Mouse (Mus musculus) neural tube, embryonic 11.5 days (tissue): Measurements from ENCODE around the gene Ikzf4. TPM values are rescaled to one million over a fixed set of nuclear protein-coding genes. Genes with fewer than 3 reads are reported as not detected.
"Not testable (repeated sequence)": the region's sequence is repeated elsewhere in the genome, so short reads cannot be mapped to it uniquely, and the experiment has no call there.

Experiments
- ATAC-seq: fragments of 200-750 bp; cut with Nextera tagmentation; 2 replicates; pipeline ENCODE4 v1.8.0; 2017; ENCODE audit warnings: moderate number of reproducible peaks, mild to moderate bottlenecking, moderate TSS enrichment, moderate library complexity; ENCODE audit not compliant: insufficient read depth, low FRiP score, low TSS enrichment
- DNase-seq: peaks from one replicate; pipeline ENCODE4 v3.0.0-alpha.2; 2015; ENCODE audit warnings: low spot score
- H3K27ac ChIP-seq: fragments of 300-500 bp; sonication (generic); 2 replicates; pipeline ENCODE4 v1.5.1; 2014; ENCODE audit warnings: low read depth, mild to moderate bottlenecking, low read length
- H3K27me3 ChIP-seq: fragments of 300-500 bp; sonication (generic); 2 replicates; pipeline ENCODE4 v1.6.1; 2014; ENCODE audit warnings: mild to moderate bottlenecking, low read length, mixed read lengths; ENCODE audit not compliant: control insufficient read depth, insufficient read depth
- H3K36me3 ChIP-seq: fragments of 300-500 bp; sonication (generic); 2 replicates; pipeline ENCODE4 v1.6.1; 2014; ENCODE audit warnings: mild to moderate bottlenecking, low read length, moderate library complexity, mixed read lengths; ENCODE audit not compliant: control insufficient read depth, insufficient read depth
- H3K4me1 ChIP-seq: fragments of 300-500 bp; sonication (generic); 2 replicates; pipeline ENCODE4 v1.6.1; 2014; ENCODE audit warnings: low read length, mixed read lengths; ENCODE audit not compliant: control insufficient read depth, insufficient read depth
- H3K4me2 ChIP-seq: fragments of 300-500 bp; sonication (generic); 2 replicates; pipeline ENCODE4 v1.6.1; 2014; ENCODE audit warnings: low read depth, mild to moderate bottlenecking, moderate library complexity
- H3K4me3 ChIP-seq: fragments of 300-500 bp; sonication (generic); 2 replicates; pipeline ENCODE4 v1.5.1; 2014; ENCODE audit warnings: low read depth, low read length
- H3K9ac ChIP-seq: fragments of 300-500 bp; sonication (generic); 2 replicates; pipeline ENCODE4 v1.6.1; 2014; ENCODE audit warnings: mild to moderate bottlenecking, low read length
- H3K9me3 ChIP-seq: fragments of 300-500 bp; sonication (generic); 2 replicates; pipeline ENCODE4 v1.6.1; 2016; ENCODE audit warnings: low read length; ENCODE audit not compliant: control insufficient read depth
- whole genome bisulfite sequencing: fragments of 180-500 bp; shearing (Covaris S2); extraction: QIAGEN DNeasy Blood & Tissue Kit; methylation state at CpG from one replicate; pipeline ENCODE4 v1.1.7; 2014; 5-methylcytosine and 5-hydroxymethylcytosine counted together
- polyA plus RNA-seq: library from polyadenylated mRNA; unstranded; fragments of >200 nt; fragmentation: Nextera tagmentation; extraction: Ambion mirVana; gene quantifications from 2 replicates; pipeline ENCODE4 v1.2.1, GENCODE M21; 2014

Ikzf4 gene
- polyA plus RNA-seq, 1 experiment from 2014 or later, result 5.1 TPM

DNA sequence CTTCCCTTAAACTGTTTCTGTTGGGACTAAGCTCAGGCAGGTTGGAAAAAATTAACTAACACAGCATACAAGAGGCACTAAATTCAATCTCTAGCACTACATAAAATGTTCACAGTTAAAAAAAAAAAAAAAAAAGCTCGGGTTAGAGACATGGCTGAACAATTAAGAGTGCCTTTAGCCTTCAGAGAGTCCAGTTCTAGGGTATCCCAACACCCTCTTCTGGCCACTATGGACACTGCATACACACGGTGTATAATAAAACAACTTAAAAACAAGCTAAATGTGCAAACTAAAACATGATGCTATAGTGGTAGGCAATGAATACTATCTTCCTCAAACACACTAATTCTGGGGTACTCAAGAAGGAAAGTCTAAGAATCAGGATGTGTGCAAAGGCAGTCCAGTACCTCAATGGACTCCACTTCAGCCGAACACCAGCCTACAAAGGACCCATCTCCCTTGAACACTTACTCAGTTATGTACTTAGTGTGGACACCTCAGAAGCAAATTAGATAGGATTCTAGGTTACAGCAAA lies 23.7 kb downstream of the Ikzf4 start:
- DNase-seq (no peak), ATAC-seq (no peak)
- Histone ChIP-seq H3K4me1 (peaks cover 6% of the 10 kb centered on the region; the same call in 1 of the 2 replicates), H3K27me3 (no peaks in the 10 kb centered on the region), H3K9ac (no peak overlapping the region), H3K4me3 (no peak overlapping the region), H3K9me3 (no peaks in the 10 kb centered on the region), H3K36me3 (peaks cover 12% of the 10 kb centered on the region), H3K4me2 (no peak overlapping the region), H3K27ac (no peak overlapping the region)
- 77% methylated on average over 3 of the region's 3 CpGs for WGBS

DNA sequence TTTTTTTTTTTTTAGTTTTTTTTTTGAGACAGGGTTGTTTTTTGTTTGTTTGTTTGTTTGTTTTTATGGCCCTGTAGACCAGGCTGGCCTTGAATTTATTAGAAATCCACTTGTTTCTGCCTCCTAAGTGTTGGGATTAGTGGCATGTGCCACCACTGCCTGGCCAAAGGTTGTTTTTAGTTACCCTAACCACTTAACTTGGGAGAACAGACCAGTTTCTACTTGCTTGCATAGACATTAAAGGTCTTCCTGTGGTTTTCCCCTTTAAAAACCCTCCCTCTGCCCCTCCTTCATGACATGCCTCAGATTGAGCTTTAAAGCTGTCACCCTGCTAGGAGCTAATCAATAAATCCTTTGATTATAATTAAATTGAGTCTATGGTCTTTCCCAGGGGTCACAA lies 25.6 kb downstream of the Ikzf4 start:
- H3K9me3 ChIP-seq, result no peaks in the 10 kb centered on the region
- peaks cover 3% of the 10 kb centered on the region; the same call in 1 of the 2 replicates for H3K4me1 ChIP-seq
- H3K9ac ChIP-seq, result no peak overlapping the region
- no peaks in the 10 kb centered on the region for H3K27me3 ChIP-seq
- H3K4me2 ChIP-seq, result no peak overlapping the region
- H3K36me3 ChIP-seq, result peaks cover 12% of the 10 kb centered on the region
- H3K4me3 ChIP-seq, result no peak overlapping the region
- DNase-seq (no peak), ATAC-seq (no peak)
- H3K27ac ChIP-seq, result no peak overlapping the region

GRCm38 (mm10) chr10:128619148-128619547 lies 26.6 kb downstream of the Ikzf4 start:
- H3K4me1 ChIP-seq, H3K9ac ChIP-seq, DNase-seq, H3K9me3 ChIP-seq, ATAC-seq, H3K27me3 ChIP-seq, H3K4me2 ChIP-seq, H3K36me3 ChIP-seq, H3K4me3 ChIP-seq, H3K27ac ChIP-seq: not testable (repeated sequence)
- WGBS, result 92% methylated on average over 5 of the region's 5 CpGs

GRCm38 (mm10) chr10:128618570-128618969 lies 27.2 kb downstream of the Ikzf4 start:
- H3K4me2 ChIP-seq, result no peak overlapping the region
- ATAC-seq (no peak), DNase-seq (no peak)

DNA sequence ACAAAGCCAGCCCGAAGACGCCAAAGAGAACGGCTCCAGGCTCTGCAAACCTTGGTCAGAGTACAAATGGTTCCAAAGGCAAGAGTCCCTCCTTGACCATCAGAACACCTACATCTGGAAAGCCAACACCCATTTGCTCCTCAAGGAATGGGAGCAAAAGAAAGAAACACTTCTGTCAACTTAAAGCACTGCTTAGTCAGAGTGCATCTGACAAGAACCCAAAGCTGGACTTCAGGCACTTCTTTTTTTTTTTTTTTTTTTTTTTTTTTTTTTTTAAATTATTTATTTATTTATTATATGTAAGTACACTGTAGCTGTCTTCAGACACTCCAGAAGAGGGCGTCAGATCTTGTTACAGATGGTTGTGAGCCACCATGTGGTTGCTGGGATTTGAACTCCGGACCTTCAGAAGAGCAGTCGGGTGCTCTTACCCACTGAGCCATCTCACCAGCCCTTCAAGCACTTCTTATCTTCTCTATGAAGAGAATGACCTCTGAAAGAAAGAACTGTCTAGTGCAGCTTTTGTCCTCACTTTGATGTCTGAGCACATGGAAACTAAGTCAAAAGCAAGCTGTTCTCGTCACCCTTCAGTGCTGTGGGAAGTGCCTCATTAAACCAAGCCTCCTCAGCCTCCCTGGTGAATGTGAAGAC lies 29.9 kb downstream of the Ikzf4 start:
- 89% methylated on average over 6 of the region's 7 CpGs for WGBS
- H3K9ac ChIP-seq, ATAC-seq, H3K9me3 ChIP-seq, H3K4me3 ChIP-seq, H3K27ac ChIP-seq, DNase-seq, H3K36me3 ChIP-seq, H3K27me3 ChIP-seq, H3K4me2 ChIP-seq, H3K4me1 ChIP-seq: not testable (repeated sequence)

More at GRCm38 (mm10) chr10:128618570-128618969, 27.2 kb downstream of the Ikzf4 start:
- no peaks in the 10 kb centered on the region for H3K9me3 ChIP-seq
- H3K4me3 ChIP-seq, result no peak overlapping the region
- WGBS, result 89% methylated on average over 1 of the region's 1 CpGs
- H3K36me3 ChIP-seq, result peaks cover 3% of the 10 kb centered on the region; the same call in 1 of the 2 replicates
- no peak overlapping the region for H3K27ac ChIP-seq
- no peak overlapping the region for H3K9ac ChIP-seq
- no peaks in the 10 kb centered on the region for H3K27me3 ChIP-seq
- no peaks in the 10 kb centered on the region for H3K4me1 ChIP-seq

DNA sequence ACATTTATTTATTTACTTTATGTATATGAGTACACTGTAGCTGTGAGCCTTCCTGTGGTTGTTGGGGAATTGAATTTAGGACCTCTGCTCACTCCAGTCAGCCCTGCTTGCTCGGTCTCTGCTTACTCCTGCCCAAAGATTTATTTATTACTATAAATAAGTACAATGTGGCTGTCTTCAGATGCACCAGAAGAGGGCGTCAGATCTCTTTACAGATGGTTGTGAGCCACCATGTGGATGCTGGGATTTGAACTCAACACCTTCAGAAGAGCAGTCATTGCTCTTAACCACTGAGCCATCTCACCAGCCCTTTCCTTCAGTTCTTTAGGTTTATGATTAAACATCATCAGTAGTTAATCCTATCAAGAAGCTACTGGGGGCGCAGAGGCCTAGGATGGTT lies 30.9 kb downstream of the Ikzf4 start:
- no peak for DNase-seq
- Histone ChIP-seq H3K9ac (no peak overlapping the region), H3K27ac (no peak overlapping the region), H3K9me3 (no peaks in the 10 kb centered on the region), H3K4me1 (no peaks in the 10 kb centered on the region), H3K27me3 (no peaks in the 10 kb centered on the region), H3K36me3 (no peaks in the 10 kb centered on the region), H3K4me3 (no peak overlapping the region), H3K4me2 (no peak overlapping the region)
- 60% methylated on average over 3 of the region's 3 CpGs for WGBS
- ATAC-seq, result no peak

DNA sequence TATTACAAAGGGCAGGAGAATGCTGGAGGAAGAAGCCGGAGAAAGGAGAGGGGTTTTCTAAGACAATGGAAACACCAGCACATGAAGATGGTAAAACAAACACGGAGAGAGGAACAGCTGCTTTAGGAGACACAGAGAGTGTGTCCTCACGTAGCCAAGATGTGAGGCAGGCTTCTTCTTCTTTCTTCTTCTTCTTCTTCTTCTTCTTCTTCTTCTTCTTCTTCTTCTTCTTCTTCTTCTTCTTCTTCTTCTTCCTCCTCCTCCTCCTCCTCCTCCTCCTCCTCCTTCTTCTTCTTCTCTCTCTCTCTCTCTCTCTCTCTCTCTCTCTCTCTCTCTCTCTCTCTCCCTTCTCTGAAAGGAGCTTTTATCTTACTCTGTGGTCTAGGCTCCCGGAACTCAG lies 32.0 kb downstream of the Ikzf4 start:
- WGBS, result 71% methylated on average over 4 of the region's 4 CpGs
- DNase-seq, H3K4me1 ChIP-seq, H3K9ac ChIP-seq, H3K4me2 ChIP-seq, H3K4me3 ChIP-seq, H3K27me3 ChIP-seq, H3K36me3 ChIP-seq, H3K9me3 ChIP-seq, H3K27ac ChIP-seq, ATAC-seq: not testable (repeated sequence)

- no peaks in the 10 kb centered on the region for H3K4me1 ChIP-seq
- no peak overlapping the region for H3K27ac ChIP-seq
- H3K27me3 ChIP-seq, result no peaks in the 10 kb centered on the region
- H3K4me3 ChIP-seq, result no peak overlapping the region
- H3K36me3 ChIP-seq, result no peaks in the 10 kb centered on the region
- DNase-seq (no peak), ATAC-seq (no peak)
- no peaks in the 10 kb centered on the region for H3K9me3 ChIP-seq
- 44% methylated on average over 6 of the region's 6 CpGs for WGBS
- H3K9ac ChIP-seq, result no peak overlapping the region
- no peak overlapping the region for H3K4me2 ChIP-seq
These were observed 32.7 kb downstream of the Ikzf4 start for GRCm38 (mm10) chr10:128613154-128613440.

DNA sequence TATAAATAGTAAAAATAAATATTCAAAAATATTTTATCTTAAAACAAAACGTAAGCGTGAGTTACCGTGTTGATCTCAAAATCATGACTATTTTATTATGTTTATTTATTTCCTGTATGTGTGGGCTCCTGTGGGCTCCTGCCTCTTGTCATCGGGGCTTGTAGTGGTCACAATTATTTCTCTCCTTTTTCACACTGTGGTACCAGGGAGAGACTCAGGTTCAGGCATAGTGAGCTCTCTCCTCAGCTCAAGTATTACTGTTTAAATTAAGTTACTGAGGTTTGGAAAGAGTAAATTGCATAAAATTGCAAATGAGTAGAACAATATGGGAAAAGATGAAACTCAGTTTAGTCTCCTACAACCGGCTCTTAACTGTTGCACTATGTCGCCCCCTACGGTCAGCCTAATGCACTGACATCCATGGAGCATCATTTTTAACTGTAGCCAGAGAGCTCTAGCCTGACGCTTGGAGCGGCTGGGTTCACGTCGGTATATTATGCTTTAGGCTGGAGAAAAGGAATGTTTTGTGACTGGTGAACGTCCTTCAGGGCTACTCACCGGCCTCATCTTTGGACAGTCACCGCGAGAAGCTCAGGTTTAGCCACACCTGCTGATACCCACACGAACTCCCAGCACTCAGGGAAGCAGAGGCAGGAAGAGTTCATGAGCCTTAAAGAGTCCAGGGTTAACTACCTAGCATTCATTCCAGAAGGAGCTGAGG lies 33.2 kb downstream of the Ikzf4 start:
- Histone ChIP-seq H3K9me3 (no peaks in the 10 kb centered on the region), H3K4me2 (no peak overlapping the region; the same call in 1 of the 2 replicates), H3K27me3 (no peaks in the 10 kb centered on the region), H3K4me3 (no peak overlapping the region), H3K27ac (no peak overlapping the region), H3K4me1 (no peaks in the 10 kb centered on the region), H3K9ac (no peak overlapping the region; the same call in 1 of the 2 replicates), H3K36me3 (no peaks in the 10 kb centered on the region)
- DNase-seq (peak; percentile 78), ATAC-seq (0 out of 2 replicates have a peak, but pooled peaks have one; percentile 60)
- 18% methylated on average over 16 of the region's 16 CpGs for WGBS
